Mouse (Mus musculus): ENCODE data around the gene Asns.
"Not testable (repeated sequence)": the region's sequence is repeated elsewhere in the genome, so short reads cannot be mapped to it uniquely, and the experiment has no call there.

Gene Asns

DNA sequence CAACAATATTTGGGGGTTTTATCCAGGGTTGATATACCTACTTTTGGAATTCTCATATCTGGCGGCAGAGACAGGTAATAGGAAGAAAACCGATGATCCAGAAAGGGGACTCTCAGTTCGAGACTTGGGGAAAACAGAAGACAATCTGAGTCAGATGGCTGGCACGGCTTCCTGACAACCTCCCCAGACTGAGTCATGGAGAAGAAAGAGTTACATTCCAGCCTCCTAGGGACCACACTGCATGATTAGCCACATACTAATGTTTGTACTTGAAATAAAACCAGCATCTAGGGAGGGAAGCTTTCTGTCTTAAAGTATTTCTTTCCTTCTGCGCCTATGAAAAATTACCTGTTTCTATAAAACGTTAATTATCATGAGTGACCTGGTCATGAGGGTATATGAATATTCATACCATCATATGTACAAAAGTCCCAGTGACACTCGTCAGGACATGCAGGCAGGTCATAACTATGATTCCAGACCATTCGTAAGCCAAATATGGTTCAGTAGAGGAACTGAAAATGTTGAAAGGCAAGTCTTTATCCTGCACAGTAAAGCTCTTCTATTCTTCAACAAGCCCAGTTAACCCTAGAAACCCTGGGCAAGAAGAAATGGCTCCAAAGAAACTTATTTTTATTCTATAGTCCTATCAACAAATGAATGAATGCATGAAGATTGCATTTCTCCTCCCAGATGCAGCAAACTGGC is 16.7 kb downstream of the Asns start:
- DNase-seq (ENCODE audit: low spot score in 2 of 2): no peak

GRCm38 (mm10) chr6:7672438-7673253 is 20.4 kb downstream of the Asns start:
- DNase-seq (ENCODE audit: low spot score in 2 of 2): no peak

DNA sequence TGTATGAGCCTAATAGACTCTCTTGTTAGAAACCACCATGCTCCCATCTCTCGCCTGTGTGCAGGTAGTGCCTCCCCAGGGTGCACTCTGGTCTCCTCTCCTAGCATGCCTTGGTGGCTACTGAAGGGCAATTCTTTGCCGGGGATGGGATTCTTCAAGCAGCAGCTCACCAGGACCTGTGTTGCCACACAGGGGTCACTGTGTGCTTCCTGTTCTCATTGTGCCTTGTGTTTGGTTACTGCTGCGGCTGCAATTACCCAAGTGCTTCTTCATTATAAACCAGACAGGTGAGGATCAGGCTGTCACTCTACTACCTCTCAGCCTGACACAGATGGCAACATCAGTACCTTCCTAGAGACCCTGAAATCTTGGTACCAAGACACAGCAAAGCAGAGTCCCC is 21.6 kb downstream of the Asns start:
- no peak for DNase-seq (ENCODE audit: low spot score in 2 of 2)

DNA sequence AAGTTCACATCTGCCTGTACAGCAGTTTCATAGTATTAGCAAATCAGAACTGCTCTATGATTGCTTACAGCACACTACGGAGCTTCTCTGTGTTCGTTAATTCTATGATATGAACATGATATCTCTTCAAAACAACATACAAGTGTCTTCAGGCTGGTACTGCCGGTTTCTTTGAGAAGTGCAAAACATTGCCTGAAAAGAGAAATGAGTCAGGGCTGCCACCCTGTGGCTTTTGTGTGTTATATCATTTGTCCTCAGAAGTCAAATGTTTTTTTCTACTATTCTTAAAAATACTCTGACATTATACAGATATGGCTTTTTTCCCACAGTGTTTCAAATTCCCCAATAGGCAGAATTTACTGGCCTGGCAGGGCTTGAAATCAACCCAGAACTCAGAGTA is 22.5 kb downstream of the Asns start:
- DNase-seq (ENCODE audit: low spot score in 2 of 2): no peak

GRCm38 (mm10) chr6:7669721-7670120 is 23.3 kb downstream of the Asns start:
- no peak for DNase-seq (ENCODE audit: low spot score in 2 of 2)

DNA sequence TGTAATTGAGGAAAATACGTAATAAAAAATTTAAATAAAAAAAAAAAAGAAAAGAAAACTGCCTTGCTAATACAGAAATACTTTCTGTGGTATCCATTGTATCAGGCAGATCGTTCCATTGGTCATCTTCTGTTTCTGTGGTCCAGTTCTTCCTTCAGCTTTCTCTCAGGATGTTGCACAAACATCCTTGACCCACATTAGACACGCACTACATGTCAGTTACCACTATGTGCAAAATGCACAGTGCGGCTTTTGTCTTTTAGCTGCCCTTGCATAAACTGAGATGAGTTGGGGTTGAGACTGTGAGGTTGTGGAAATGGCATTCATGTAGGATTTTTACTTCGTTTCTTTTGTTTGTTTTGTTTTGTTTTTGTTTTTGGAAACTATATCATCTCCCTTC is 24.7 kb downstream of the Asns start:
- no peak for DNase-seq (ENCODE audit: low spot score in 2 of 2)

DNA sequence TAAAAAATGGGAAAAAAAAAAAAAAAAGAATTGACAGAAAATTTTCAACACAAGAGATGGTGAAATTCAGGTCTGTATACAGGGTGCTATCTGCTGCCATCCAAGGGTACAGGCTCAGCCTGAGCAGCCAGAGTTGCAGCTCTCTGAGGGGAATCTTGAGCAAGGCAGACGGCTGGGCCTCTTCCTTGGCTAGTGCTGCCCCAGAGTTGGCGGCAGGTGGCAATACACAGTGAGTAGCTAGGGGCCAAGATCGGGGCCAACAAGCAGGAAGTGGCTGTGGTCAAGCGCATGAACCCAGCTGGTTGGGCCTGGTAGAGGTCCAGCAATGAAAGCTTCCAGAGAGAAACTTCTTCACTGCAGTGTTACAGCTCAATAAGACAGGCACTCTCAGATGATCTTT is 27.2 kb downstream of the Asns start:
- not testable (repeated sequence) for DNase-seq (ENCODE audit: low spot score in 2 of 2)

- DNase-seq (ENCODE audit: low spot score in 2 of 2): no peak
Observed at GRCm38 (mm10) chr6:7661455-7661854, 31.6 kb downstream of the Asns start.

DNA sequence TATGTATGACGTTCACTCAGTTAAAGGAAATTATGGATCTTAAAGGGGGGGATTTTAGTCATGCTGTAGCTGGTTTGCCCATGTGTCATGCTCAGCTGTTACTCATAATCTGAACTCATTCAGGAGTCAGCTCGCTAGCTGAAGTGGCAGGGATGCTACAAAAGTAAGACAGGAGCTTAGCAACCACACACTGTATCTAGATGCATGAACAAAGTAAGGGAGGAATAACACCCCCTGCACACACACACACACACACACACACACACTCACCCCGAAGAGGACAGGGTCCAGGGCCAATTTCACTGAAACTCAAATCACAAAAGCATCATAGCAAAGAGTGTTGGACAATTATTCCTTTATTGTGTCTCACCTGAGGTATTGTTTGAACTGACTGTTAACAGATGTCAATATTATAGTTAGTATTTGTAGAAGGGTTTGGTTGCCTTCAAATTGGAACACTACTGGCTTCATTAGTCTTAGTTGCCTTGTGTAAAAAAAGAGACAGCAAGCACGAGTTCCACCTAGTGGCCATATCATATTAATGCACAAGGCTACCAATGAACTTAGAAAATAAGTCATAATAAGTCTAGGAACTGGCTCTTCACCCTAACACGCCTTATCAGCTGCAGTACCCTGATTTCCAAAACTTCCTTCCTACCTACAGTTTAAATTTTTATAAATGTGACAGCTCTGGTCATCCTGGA is 32.5 kb downstream of the Asns start:
- no peak for DNase-seq (ENCODE audit: low spot score in 2 of 2)

DNA sequence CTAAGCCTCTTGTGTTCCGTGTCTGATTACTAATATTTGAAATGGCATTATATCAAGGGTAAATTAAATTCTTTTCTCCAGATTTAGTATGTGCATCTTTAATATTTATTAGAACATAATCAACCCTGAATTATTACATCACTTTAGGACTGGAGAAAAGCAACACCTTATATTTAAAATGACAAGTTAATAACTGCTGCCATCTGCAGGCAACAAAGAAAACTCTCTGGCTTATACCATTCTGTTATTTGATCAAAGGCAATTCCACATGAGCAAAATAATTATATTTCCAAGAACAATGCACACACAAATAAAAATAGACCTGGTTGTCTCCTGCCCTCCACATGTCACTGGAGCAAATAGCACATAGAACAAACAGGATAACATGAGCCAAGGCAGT is 36.5 kb downstream of the Asns start:
- no peak for DNase-seq (ENCODE audit: low spot score in 2 of 2)

GRCm38 (mm10) chr6:7648458-7648857 is 44.6 kb downstream of the Asns start:
- no peak for DNase-seq (ENCODE audit: low spot score in 2 of 2)

Data from natural killer cell, adult 2 months (primary cell).